Mouse (Mus musculus) right cerebral cortex, postnatal 36 days (tissue): ENCODE data around the gene 9530002B09Rik.

ENCODE experiments used
- DNase-seq, 2 experiments: peaks; one replicate each; pipeline ENCODE4 v3.0.0; 2022; ENCODE audit warnings: low spot score in 2 of 2, mixed read lengths in 1 of 2

Gene 9530002B09Rik

GRCm38 (mm10) chr4:122688975-122689374, at the start of gene 9530002B09Rik:
Gene 9530002B09Rik (plus strand): TSS chr4:122689275.
- DNase-seq = no peak
